Mouse (Mus musculus): Measurements from ENCODE around the gene Rasa3.

GRCm38 (mm10) chr8:13676701-13677412 is 546 bp downstream of the Rasa3 start:
- no peak for TF ChIP-seq CTCF (IDR thresholded peaks at IDR 0.05 in 2 of 3, conservative IDR thresholded peaks at IDR 0.05 in 1 of 3; ENCODE audit: control insufficient read depth in 1 of 3, insufficient read depth in 1 of 3, low read depth in 2 of 3, low read length in 3 of 3, poor library complexity in 1 of 3, severe bottlenecking in 1 of 3)
- no peak for TF ChIP-seq SIN3A (IDR thresholded peaks at IDR 0.05; ENCODE audit: low read length)

Measured in MEL (cell line).